Mouse (Mus musculus) spleen, adult 2 months (tissue): ENCODE data around the gene Anp32e.

Experiments
- CTCF ChIP-seq: fragments of 200-500 bp; IDR thresholded peaks from 2 replicates; pipeline ENCODE4 v1.5.1; 2011; ENCODE audit warnings: mild to moderate bottlenecking, inconsistent platforms; ENCODE audit not compliant: insufficient read depth, insufficient read length, insufficient replicate concordance; ENCODE audit errors: extremely low read depth
- POLR2A ChIP-seq: fragments of 200-500 bp; IDR thresholded peaks from 2 replicates; pipeline ENCODE4 v1.6.1; 2011; ENCODE audit warnings: low read depth, low read length, inconsistent platforms

DNA sequence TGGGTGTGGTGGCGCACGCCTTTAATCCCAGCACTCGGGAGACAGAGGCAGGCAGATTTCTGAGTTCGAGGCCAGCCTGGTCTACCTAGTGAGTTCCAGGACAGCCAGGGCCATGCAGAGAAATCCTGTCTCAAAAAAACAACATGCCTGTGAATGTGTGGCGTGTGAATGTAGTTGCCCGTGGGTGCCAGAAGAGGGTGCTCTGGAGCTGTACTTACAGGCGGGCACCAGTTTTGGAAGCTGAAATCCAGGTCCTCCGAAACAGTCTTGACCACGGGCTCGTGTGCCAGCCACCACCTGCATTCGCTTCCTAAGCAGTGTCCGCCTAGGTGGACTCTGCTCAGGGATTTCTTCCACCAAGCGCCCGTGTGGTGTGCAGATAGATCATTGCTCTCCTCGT lies 9.8 kb downstream of the Anp32e start:
- TF ChIP-seq CTCF (peak; percentile 32; the same call in 1 of the 2 replicates), POLR2A (no peak)
